Comparison of ENCODE assay signal across 8 mouse cellular contexts in genomic region chr6:143115011-143115445, GRCm38 (mm10). TPM values are rescaled to one million over a fixed set of nuclear protein-coding genes. Genes with fewer than 3 reads are reported as not detected.
DNase-seq lines count a peak whose midpoint lies in the region; ATAC-seq and TF ChIP-seq lines count a peak whose summit lies in the region.

No protein-coding gene starts in this region.

- no peak for TF ChIP-seq CTCF in lung, embryonic 14.5 days (IDR thresholded peaks at IDR 0.05; ENCODE audit: low read depth)
- no peak for TF ChIP-seq CTCF in stomach, postnatal 0 days (IDR thresholded peaks at IDR 0.05; ENCODE audit: low read depth)

- H3K27me3 ChIP-seq in lung, embryonic 14.5 days (ENCODE audit: insufficient read depth, low read length), result no peaks in the 10 kb centered on the region
- H3K27me3 ChIP-seq in liver, embryonic 15.5 days, result no peaks in the 10 kb centered on the region
- no peaks in the 10 kb centered on the region for H3K27me3 ChIP-seq in stomach, postnatal 0 days (ENCODE audit: control insufficient read depth, insufficient read depth, low read length)

- WGBS in lung, embryonic 14.5 days, result 30% methylated on average over 9 of the region's 9 CpGs
- WGBS in liver, embryonic 15.5 days (ENCODE audit: insufficient replicate concordance), result 8% methylated on average over 9 of the region's 9 CpGs
- WGBS in stomach, postnatal 0 days, result 43% methylated on average over 9 of the region's 9 CpGs

- H3K9ac ChIP-seq in lung, embryonic 14.5 days, result no peak overlapping the region
- no peak overlapping the region for H3K9ac ChIP-seq in liver, embryonic 15.5 days
- no peak overlapping the region for H3K9ac ChIP-seq in stomach, postnatal 0 days (ENCODE audit: low read length)

- intact Hi-C loops in heart, postnatal 10 days (cut with DNase I), result no loop called here

- ATAC-seq in lung, embryonic 14.5 days (ENCODE audit: insufficient read depth), result peak; percentile 87
- ATAC-seq in liver, embryonic 15.5 days (ENCODE audit: insufficient read depth), result peak; percentile 82
- peak; percentile 95 for ATAC-seq in stomach, postnatal 0 days (ENCODE audit: low FRiP score, low TSS enrichment)

- H3K4me2 ChIP-seq in lung, embryonic 14.5 days, result no peak overlapping the region
- H3K4me2 ChIP-seq in liver, embryonic 15.5 days, result peak overlapping the region; percentile 42
- H3K4me2 ChIP-seq in stomach, postnatal 0 days (replicated peaks; ENCODE audit: low read depth), result no peak overlapping the region

- no peaks in the 10 kb centered on the region for H3K4me1 ChIP-seq in lung, embryonic 14.5 days (ENCODE audit: insufficient read depth)
- H3K4me1 ChIP-seq in liver, embryonic 15.5 days (replicated peaks), result peaks cover 13% of the 10 kb centered on the region
- no peaks in the 10 kb centered on the region for H3K4me1 ChIP-seq in stomach, postnatal 0 days (replicated peaks; ENCODE audit: control insufficient read depth, insufficient read depth)

- no peak overlapping the region for H3K4me3 ChIP-seq in lung, embryonic 14.5 days (ENCODE audit: low read depth, low read length)
- no peak overlapping the region for H3K4me3 ChIP-seq in liver, embryonic 15.5 days (replicated peaks)
- H3K4me3 ChIP-seq in stomach, postnatal 0 days (ENCODE audit: low read depth, low read length), result no peak overlapping the region

- no peak for TF ChIP-seq EP300 in stomach, postnatal 0 days (optimal IDR thresholded peaks at IDR 0.05)

- H3K9me3 ChIP-seq in lung, embryonic 14.5 days (ENCODE audit: low read depth, low read length), result no peaks in the 10 kb centered on the region
- H3K9me3 ChIP-seq in liver, embryonic 15.5 days (replicated peaks), result no peaks in the 10 kb centered on the region
- H3K9me3 ChIP-seq in stomach, postnatal 0 days (ENCODE audit: control insufficient read depth, low read length), result no peaks in the 10 kb centered on the region

- DNase-seq in lung, embryonic 14.5 days, result peak; percentile 61
- DNase-seq in lung, postnatal 14 days, result no peak
- DNase-seq in heart, postnatal 10 days, result peak; percentile 15 to 18
- peak; percentile 57 for DNase-seq in stomach, postnatal 0 days (ENCODE audit: low spot score)
- no peak for DNase-seq in layer of hippocampus, adult 8-10 months (ENCODE audit: low spot score in 2 of 2)
- DNase-seq in gastrocnemius, adult 8-10 months (ENCODE audit: low spot score in 2 of 2), result no peak
- DNase-seq in cerebellum, adult 11 months, result no peak

- H3K36me3 ChIP-seq in lung, embryonic 14.5 days (ENCODE audit: insufficient read depth), result no peaks in the 10 kb centered on the region
- H3K36me3 ChIP-seq in liver, embryonic 15.5 days (replicated peaks), result no peaks in the 10 kb centered on the region
- no peaks in the 10 kb centered on the region for H3K36me3 ChIP-seq in stomach, postnatal 0 days (ENCODE audit: control insufficient read depth, insufficient read depth, low read length)

- H3K27ac ChIP-seq in lung, embryonic 14.5 days (ENCODE audit: low read depth), result peak overlapping the region; percentile 40; the same call in 1 of the 2 replicates
- peak overlapping the region; percentile 59 for H3K27ac ChIP-seq in liver, embryonic 15.5 days (replicated peaks)
- H3K27ac ChIP-seq in stomach, postnatal 0 days (replicated peaks), result no peak overlapping the region

RNA-seq across cellular contexts. Expression of gene C2cd5, which starts 15.1 kb away (rescaled TPM):
- 25.3 and 26.7 TPM in 2 replicates for polyA plus RNA-seq in lung, embryonic 14.5 days (2014; fragmentation: Nextera tagmentation; extraction: Ambion mirVana)
- total RNA-seq in heart, postnatal 10 days (2021), result 10 to 100 TPM; 23.9 to 27.0 TPM
- polyA plus RNA-seq in liver, embryonic 15.5 days (2015; fragmentation: Nextera tagmentation; extraction: Ambion mirVana), result 17.8 TPM in 2 replicates
- polyA plus RNA-seq in stomach, postnatal 0 days (2015; fragmentation: Nextera tagmentation; extraction: Ambion mirVana), result 7.7 and 8.3 TPM in 2 replicates
- 100 to 1,000 TPM in 2 of 4 experiments, 10 to 100 TPM in 2; 88.0 to 114 (median 98.7) TPM for total RNA-seq in layer of hippocampus, adult 8-10 months (2022)
- total RNA-seq in gastrocnemius, adult 8-10 months (2022), result 1 to 10 TPM; 5.2 to 9.0 (median 7.5) TPM

RNA-seq across cellular contexts. Expression of gene Etnk1, which starts 52.0 kb away (rescaled TPM):
- 22.6 and 23.3 TPM in 2 replicates for polyA plus RNA-seq in lung, embryonic 14.5 days (2014; fragmentation: Nextera tagmentation; extraction: Ambion mirVana)
- total RNA-seq in heart, postnatal 10 days (2021), result 10 to 100 TPM; 28.5 to 29.4 TPM
- 7.4 and 8.9 TPM in 2 replicates for polyA plus RNA-seq in liver, embryonic 15.5 days (2015; fragmentation: Nextera tagmentation; extraction: Ambion mirVana)
- polyA plus RNA-seq in stomach, postnatal 0 days (2015; fragmentation: Nextera tagmentation; extraction: Ambion mirVana), result 10.7 and 11.0 TPM in 2 replicates
- 100 to 1,000 TPM; 158 to 203 (median 174) TPM for total RNA-seq in layer of hippocampus, adult 8-10 months (2022)
- 10 to 100 TPM; 14.4 to 17.9 (median 16.1) TPM for total RNA-seq in gastrocnemius, adult 8-10 months (2022)

Comparison
In these comparisons a context has a peak if more than half of its experiments do, and no peak if none do; other contexts are left out.
1. DNase-seq: peak in lung, embryonic 14.5 days (single experiment), heart, postnatal 10 days (2 of 2) and stomach, postnatal 0 days (single experiment); none in lung, postnatal 14 days (single experiment), layer of hippocampus, adult 8-10 months (0 of 2), gastrocnemius, adult 8-10 months (0 of 2) and cerebellum, adult 11 months (single experiment).
2. RNA of gene Etnk1, which starts 52.0 kb away (total RNA-seq): 158 to 203 TPM in layer of hippocampus, adult 8-10 months; 28.5 to 29.4 TPM in heart, postnatal 10 days and 14.4 to 17.9 TPM in gastrocnemius, adult 8-10 months; every median in the first group is over 4 times any median in the second.
3. Peak in every context shown above with its lines, with median percentiles within 50 percentile points of each other: ATAC-seq.